Mouse (Mus musculus) liver, embryonic 14.5 days (tissue): ENCODE data around the gene Ptprd. TPM values are rescaled to one million over a fixed set of nuclear protein-coding genes. Genes with fewer than 3 reads are reported as not detected.

ENCODE experiments used
- ATAC-seq: fragments of 200-750 bp; cut with Nextera tagmentation; 2 replicates; pipeline ENCODE4 v1.8.0; 2017; ENCODE audit warnings: moderate number of reproducible peaks, mild to moderate bottlenecking, moderate library complexity; ENCODE audit not compliant: insufficient read depth
- DNase-seq, 3 experiments: peaks; one replicate each; pipeline ENCODE4 v3.0.0-alpha.2; 2012 to 2013; ENCODE audit warnings: low read depth in 3 of 3, low spot score in 3 of 3
- H3K27ac ChIP-seq: fragments of 300-500 bp; sonication (generic); 2 replicates; pipeline ENCODE4 v1.5.1; 2014; ENCODE audit warnings: moderate library complexity, mild to moderate bottlenecking, control low read depth, inconsistent platforms
- H3K27me3 ChIP-seq: fragments of 300-500 bp; sonication (generic); 2 replicates; pipeline ENCODE4 v1.6.1; 2014; ENCODE audit warnings: mild to moderate bottlenecking, low read length, moderate library complexity; ENCODE audit not compliant: control insufficient read depth, insufficient read depth
- H3K36me3 ChIP-seq: fragments of 300-500 bp; sonication (generic); replicated peaks from 2 replicates; pipeline ENCODE4 v1.6.1; 2014; ENCODE audit warnings: low read depth; ENCODE audit not compliant: control insufficient read depth, insufficient read depth
- H3K4me1 ChIP-seq, 2 experiments: fragments of 200-500 bp in 1 of 2; fragments of 300-500 bp in 1 of 2; sonication (generic) in 1 of 2; replicated peaks; 2 replicates each; pipeline ENCODE4 v1.6.1; 2012 to 2014; ENCODE audit warnings: antibody characterized with exemption in 1 of 2, inconsistent platforms in 1 of 2, low read length in 1 of 2; ENCODE audit not compliant: control insufficient read depth in 2 of 2, insufficient read depth in 2 of 2
- H3K4me2 ChIP-seq: fragments of 300-500 bp; sonication (generic); 2 replicates; pipeline ENCODE4 v1.6.1; 2014; ENCODE audit warnings: low read depth, mild to moderate bottlenecking, control low read depth, moderate library complexity
- H3K4me3 ChIP-seq, 2 experiments: fragments of 200-500 bp in 1 of 2; fragments of 300-500 bp in 1 of 2; sonication (generic) in 1 of 2; 2 replicates each; pipeline ENCODE4 v1.5.1; 2012 to 2014; ENCODE audit warnings: low read depth in 2 of 2, low read length in 2 of 2, mild to moderate bottlenecking in 2 of 2, control low read depth in 1 of 2, inconsistent platforms in 1 of 2, moderate library complexity in 1 of 2; ENCODE audit not compliant: insufficient read depth in 1 of 2
- H3K9ac ChIP-seq: fragments of 300-500 bp; sonication (generic); replicated peaks from 2 replicates; pipeline ENCODE4 v1.6.1; 2014; ENCODE audit warnings: mild to moderate bottlenecking, control low read depth, moderate library complexity
- H3K9me3 ChIP-seq: fragments of 300-500 bp; sonication (generic); 2 replicates; pipeline ENCODE4 v1.6.1; 2016; ENCODE audit warnings: low read length, mixed read lengths; ENCODE audit not compliant: control insufficient read depth
- CTCF ChIP-seq: IDR thresholded peaks from 2 replicates; pipeline ENCODE4 v1.5.1; 2016; ENCODE audit warnings: antibody characterized with exemption, low read depth, control low read depth
- EP300 ChIP-seq: IDR thresholded peaks from 2 replicates; pipeline ENCODE4 v1.6.1; 2016; ENCODE audit warnings: antibody characterized with exemption, low read depth
- WGBS: fragments of 180-500 bp; shearing (Covaris S2); extraction: QIAGEN DNeasy Blood & Tissue Kit; methylation state at CpG from one replicate; pipeline ENCODE4 v1.1.7; 2014; ENCODE audit not compliant: insufficient replicate concordance; 5-methylcytosine and 5-hydroxymethylcytosine counted together
- polyA plus RNA-seq, 2 experiments: library from polyadenylated mRNA; depleted of rRNA in 1 of 2; stranded (reverse) in 1 of 2; unstranded in 1 of 2; fragments of >200 nt; fragmentation: Nextera tagmentation in 1 of 2; extraction: Ambion mirVana in 1 of 2; gene quantifications; 2 replicates each; pipeline versions ENCODE4 v1.2.1 to v1.2.3; 2012 to 2014

Gene Ptprd
- polyA plus RNA-seq, 2 experiments = 1.5 to 2.8 TPM

DNA sequence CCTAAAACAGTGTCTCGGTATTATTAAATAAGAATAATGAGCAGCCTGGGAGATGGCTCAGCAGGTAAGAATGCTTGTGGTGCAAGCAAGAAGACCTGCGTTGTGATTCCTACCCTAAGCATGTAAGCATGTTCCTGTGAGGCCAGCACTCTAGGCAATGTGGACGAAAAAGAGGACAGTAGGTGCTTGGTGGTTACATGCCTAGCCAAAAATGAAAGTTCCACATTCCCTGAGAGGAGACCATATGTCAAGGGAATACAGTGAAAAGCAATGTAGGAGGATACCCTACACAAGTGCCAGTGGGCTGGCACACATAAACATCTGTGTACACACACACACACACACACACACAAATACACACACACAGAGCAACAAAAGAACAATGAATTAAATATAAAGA lies 2028.7 kb downstream of the Ptprd start:
- H3K36me3 ChIP-seq = no peaks in the 10 kb centered on the region
- no peak overlapping the region for H3K4me3 ChIP-seq
- DNase-seq = no peak
- H3K9ac ChIP-seq = no peak overlapping the region
- no peaks in the 10 kb centered on the region for H3K27me3 ChIP-seq
- no peaks in the 10 kb centered on the region for H3K4me1 ChIP-seq
- no peak for ATAC-seq
- 67% methylated on average over 3 of the region's 3 CpGs for WGBS
- no peak for TF ChIP-seq EP300
- no peak for TF ChIP-seq CTCF
- no peak overlapping the region for H3K4me2 ChIP-seq
- no peaks in the 10 kb centered on the region for H3K9me3 ChIP-seq
- no peak overlapping the region for H3K27ac ChIP-seq

DNA sequence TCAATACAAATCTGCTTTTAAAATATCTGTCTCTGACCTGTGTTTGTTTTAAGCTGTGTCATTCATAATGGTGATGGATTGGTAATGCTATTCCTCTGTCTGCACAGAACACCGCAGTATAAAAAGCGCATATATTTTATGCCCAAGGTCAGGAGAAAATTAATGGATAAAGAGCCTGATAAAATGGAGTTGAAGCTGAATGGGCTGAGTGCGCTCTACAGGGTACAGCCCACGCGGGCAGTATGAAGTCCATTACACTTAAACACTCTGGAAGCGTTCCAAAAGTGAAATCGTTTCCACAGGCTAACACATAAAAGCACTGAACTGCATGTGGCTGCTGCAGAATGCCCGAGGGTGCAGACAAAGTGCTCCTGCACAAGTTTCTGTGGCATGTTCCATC lies 2032.3 kb downstream of the Ptprd start:
- WGBS = 65% methylated on average over 8 of the region's 8 CpGs
- DNase-seq = no peak
- no peaks in the 10 kb centered on the region for H3K36me3 ChIP-seq

DNA sequence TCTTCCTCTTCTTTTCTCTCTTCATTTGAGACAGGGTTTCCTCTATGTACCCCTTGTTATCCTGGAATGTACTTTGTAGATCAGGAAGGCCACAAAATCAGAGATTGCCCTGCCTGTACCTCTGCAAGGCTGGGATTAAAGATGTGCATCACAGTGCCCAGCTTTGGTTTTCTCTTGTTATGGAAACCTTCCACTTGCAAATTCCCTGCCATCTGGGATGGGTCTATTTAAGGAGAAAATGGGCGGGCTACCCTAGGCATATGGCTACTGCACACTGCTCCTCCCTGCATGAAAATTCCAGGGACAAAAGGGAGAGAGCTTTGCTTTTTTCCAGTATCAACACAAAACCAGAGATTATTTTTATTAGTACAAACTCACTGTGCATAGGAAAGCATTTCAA lies 2036.7 kb downstream of the Ptprd start:
- WGBS = 48% methylated on average over 1 of the region's 1 CpGs
- Histone ChIP-seq H3K27me3 (no peaks in the 10 kb centered on the region), H3K27ac (no peak overlapping the region), H3K9ac (no peak overlapping the region), H3K4me1 (no peaks in the 10 kb centered on the region), H3K4me2 (no peak overlapping the region), H3K9me3 (no peaks in the 10 kb centered on the region), H3K36me3 (no peaks in the 10 kb centered on the region), H3K4me3 (no peak overlapping the region)
- TF ChIP-seq CTCF = no peak
- TF ChIP-seq EP300 = no peak
- DNase-seq (no peak), ATAC-seq (no peak)

More for the DNA sequence above, 2032.3 kb downstream of the Ptprd start:
- no peak overlapping the region for H3K4me2 ChIP-seq
- no peaks in the 10 kb centered on the region for H3K27me3 ChIP-seq
- H3K9me3 ChIP-seq = no peaks in the 10 kb centered on the region
- H3K4me3 ChIP-seq = no peak overlapping the region
- no peak for TF ChIP-seq EP300
- no peak for TF ChIP-seq CTCF
- no peak overlapping the region for H3K27ac ChIP-seq
- H3K4me1 ChIP-seq = no peaks in the 10 kb centered on the region
- ATAC-seq = no peak
- no peak overlapping the region for H3K9ac ChIP-seq

DNA sequence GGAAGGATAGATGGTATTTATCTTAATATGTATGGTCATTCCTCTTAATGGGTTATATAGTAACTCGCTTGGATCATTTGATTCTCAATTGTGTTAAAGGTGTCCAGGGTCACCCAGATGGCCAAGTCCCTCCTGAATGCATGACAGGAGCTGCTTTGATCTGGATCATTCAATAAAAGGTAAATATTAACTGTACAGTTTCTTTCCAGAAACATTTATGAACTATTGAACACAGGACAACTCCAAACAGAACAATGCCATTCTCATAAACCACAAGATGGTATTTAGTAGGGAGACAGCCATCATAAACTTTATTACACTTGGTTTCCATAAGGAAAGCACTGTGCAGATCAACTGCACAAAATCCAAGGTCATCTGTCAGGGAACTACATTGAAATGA lies 2056.0 kb downstream of the Ptprd start:
- H3K27me3 ChIP-seq = no peaks in the 10 kb centered on the region
- WGBS = 68% methylated on average over 1 of the region's 1 CpGs
- H3K9me3 ChIP-seq = no peaks in the 10 kb centered on the region
- no peak overlapping the region for H3K27ac ChIP-seq
- H3K36me3 ChIP-seq = no peaks in the 10 kb centered on the region
- H3K4me1 ChIP-seq = no peaks in the 10 kb centered on the region
- no peak for TF ChIP-seq CTCF
- no peak for TF ChIP-seq EP300
- no peak for ATAC-seq
- no peak overlapping the region for H3K4me2 ChIP-seq
- no peak for DNase-seq
- H3K4me3 ChIP-seq = no peak overlapping the region
- no peak overlapping the region for H3K9ac ChIP-seq

DNA sequence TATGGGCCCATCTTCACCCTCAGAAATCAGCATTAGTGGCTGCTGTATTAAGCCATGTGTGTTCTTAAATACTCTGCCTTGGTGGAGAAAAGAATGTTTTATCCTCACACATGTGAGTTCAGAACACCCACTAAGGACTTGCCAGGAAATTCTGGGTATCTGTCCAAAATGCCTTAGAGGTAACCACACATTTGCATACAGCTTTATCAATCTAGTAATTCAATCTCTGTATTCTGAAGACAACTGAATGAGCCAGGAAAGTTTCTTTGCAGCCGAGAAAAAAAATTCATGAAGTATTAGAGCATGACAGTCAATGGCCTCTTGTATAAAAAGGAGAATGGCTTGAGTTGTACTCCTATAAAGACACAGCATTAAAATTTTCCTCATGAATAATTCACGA lies 2057.6 kb downstream of the Ptprd start:
- WGBS = 38% methylated on average over 2 of the region's 2 CpGs
- H3K27ac ChIP-seq = no peak overlapping the region
- no peaks in the 10 kb centered on the region for H3K4me1 ChIP-seq
- no peak overlapping the region for H3K9ac ChIP-seq
- H3K27me3 ChIP-seq = no peaks in the 10 kb centered on the region
- TF ChIP-seq CTCF = no peak
- no peak for TF ChIP-seq EP300
- H3K36me3 ChIP-seq = no peaks in the 10 kb centered on the region
- no peak overlapping the region for H3K4me3 ChIP-seq
- DNase-seq = no peak
- no peak for ATAC-seq
- H3K4me2 ChIP-seq = no peak overlapping the region
- no peaks in the 10 kb centered on the region for H3K9me3 ChIP-seq
